Mouse (Mus musculus): ENCODE measurements around the gene Mtmr14. TPM values are rescaled to one million over a fixed set of nuclear protein-coding genes. Genes with fewer than 3 reads are reported as not detected.

Gene Mtmr14
- total RNA-seq, 2 experiments from 2014 or later, result 20.0 to 21.0 TPM

GRCm38 (mm10) chr6:113272365-113272764 lies 34.7 kb downstream of the Mtmr14 start:
- no peak for DNase-seq
- intact Hi-C loops (cut with DNase I), result no loop called here

- intact Hi-C loops (cut with DNase I), result no loop called here
- no peak for DNase-seq
Observed at GRCm38 (mm10) chr6:113276846-113277245, 39.2 kb downstream of the Mtmr14 start.

GRCm38 (mm10) chr6:113281676-113282075 lies 44.0 kb downstream of the Mtmr14 start:
- no peak for DNase-seq
- intact Hi-C loops (cut with DNase I), result no loop called here

- peak in 1 of 2 experiments; percentile 17 for DNase-seq
- intact Hi-C loops (cut with DNase I), result no loop called here
Observed at GRCm38 (mm10) chr6:113282101-113282802, 44.6 kb downstream of the Mtmr14 start, which contains the start of gene Cpne9. TSS of gene Cpne9 (plus strand) at chr6:113282307.

- intact Hi-C loops (cut with DNase I), result no loop called here
- DNase-seq, result no peak
Observed at GRCm38 (mm10) chr6:113282969-113283368, 45.3 kb downstream of the Mtmr14 start.

GRCm38 (mm10) chr6:113283500-113283899 lies 45.9 kb downstream of the Mtmr14 start:
- intact Hi-C loops (cut with DNase I), result no loop called here
- DNase-seq, result no peak

- intact Hi-C loops (cut with DNase I), result no loop called here
- no peak for DNase-seq
Observed at GRCm38 (mm10) chr6:113284931-113285330, 47.3 kb downstream of the Mtmr14 start.

GRCm38 (mm10) chr6:113286316-113286715 lies 48.7 kb downstream of the Mtmr14 start:
- intact Hi-C loops (cut with DNase I), result no loop called here
- DNase-seq, result no peak

GRCm38 (mm10) chr6:113287236-113287635 lies 49.6 kb downstream of the Mtmr14 start:
- intact Hi-C loops (cut with DNase I), result no loop called here
- DNase-seq, result no peak

GRCm38 (mm10) chr6:113289346-113289745 lies 51.7 kb downstream of the Mtmr14 start:
- intact Hi-C loops (cut with DNase I), result no loop called here
- no peak for DNase-seq

- intact Hi-C loops (cut with DNase I), result no loop called here
- DNase-seq, result no peak
Observed at GRCm38 (mm10) chr6:113290346-113290745, 52.7 kb downstream of the Mtmr14 start.

GRCm38 (mm10) chr6:113292938-113293337 lies 55.3 kb downstream of the Mtmr14 start:
- intact Hi-C loops (cut with DNase I), result no loop called here
- DNase-seq, result no peak

GRCm38 (mm10) chr6:113296046-113296445 lies 58.4 kb downstream of the Mtmr14 start:
- DNase-seq, result no peak
- intact Hi-C loops (cut with DNase I), result no loop called here

- no peak for DNase-seq
- intact Hi-C loops (cut with DNase I), result no loop called here
Observed at GRCm38 (mm10) chr6:113296639-113297038, 59.0 kb downstream of the Mtmr14 start.

GRCm38 (mm10) chr6:113301350-113301749 lies 63.7 kb downstream of the Mtmr14 start:
- DNase-seq, result no peak
- intact Hi-C loops (cut with DNase I), result loop anchor here (5.0 to 10.0 kb wide), 2 partner anchors 264 to 897 kb away; no protein-coding TSS in a partner anchor

GRCm38 (mm10) chr6:113302258-113302657 lies 64.6 kb downstream of the Mtmr14 start:
- intact Hi-C loops (cut with DNase I), result loop anchor here (1.0 to 10.0 kb wide), 3 partner anchors 130 to 897 kb away; no protein-coding TSS in a partner anchor
- no peak for DNase-seq

- DNase-seq, result peak; percentile 99
- intact Hi-C loops (cut with DNase I), result loop anchor here (2.0 to 10.0 kb wide), 4 partner anchors 69 to 902 kb away; partner anchors contain the start of genes Mtmr14, Setd5 and Tada3
Observed at GRCm38 (mm10) chr6:113306322-113306985, 68.8 kb downstream of the Mtmr14 start.

GRCm38 (mm10) chr6:113306986-113307349 lies 69.3 kb downstream of the Mtmr14 start, which contains the start of gene Brpf1:
TSS of gene Brpf1 (plus strand) at chr6:113307137.
- intact Hi-C loops (cut with DNase I), result loop anchor here (2.0 to 10.0 kb wide), 4 partner anchors 70 to 902 kb away; partner anchors contain the start of genes Mtmr14, Setd5 and Tada3
- no peak for DNase-seq

- intact Hi-C loops (cut with DNase I), result loop anchor here (2.0 to 10.0 kb wide), 4 partner anchors 69 to 903 kb away; partner anchors contain the start of genes Mtmr14, Setd5 and Tada3
Observed at GRCm38 (mm10) chr6:113307481-113308121, 70.0 kb downstream of the Mtmr14 start.

GRCm38 (mm10) chr6:113308141-113308540 lies 70.5 kb downstream of the Mtmr14 start:
- DNase-seq, result no peak
- intact Hi-C loops (cut with DNase I), result loop anchor here (5.0 to 10.0 kb wide), 3 partner anchors 71 to 903 kb away; partner anchors contain the start of genes Mtmr14 and Setd5

More at GRCm38 (mm10) chr6:113307481-113308121, 70.0 kb downstream of the Mtmr14 start:
- DNase-seq, result peak in 1 of 2 experiments; percentile 49

GRCm38 (mm10) chr6:113315972-113316371 lies 78.3 kb downstream of the Mtmr14 start:
- intact Hi-C loops (cut with DNase I), result no loop called here
- DNase-seq, result no peak
